Mouse (Mus musculus) spleen, adult 2 months (tissue): ENCODE data around the gene Pced1b.

Experiments
- CTCF ChIP-seq: fragments of 200-500 bp; IDR thresholded peaks from 2 replicates; pipeline ENCODE4 v1.5.1; 2011; ENCODE audit warnings: mild to moderate bottlenecking, inconsistent platforms; ENCODE audit not compliant: insufficient read depth, insufficient read length, insufficient replicate concordance; ENCODE audit errors: extremely low read depth
- POLR2A ChIP-seq: fragments of 200-500 bp; IDR thresholded peaks from 2 replicates; pipeline ENCODE4 v1.6.1; 2011; ENCODE audit warnings: low read depth, low read length, inconsistent platforms

DNA sequence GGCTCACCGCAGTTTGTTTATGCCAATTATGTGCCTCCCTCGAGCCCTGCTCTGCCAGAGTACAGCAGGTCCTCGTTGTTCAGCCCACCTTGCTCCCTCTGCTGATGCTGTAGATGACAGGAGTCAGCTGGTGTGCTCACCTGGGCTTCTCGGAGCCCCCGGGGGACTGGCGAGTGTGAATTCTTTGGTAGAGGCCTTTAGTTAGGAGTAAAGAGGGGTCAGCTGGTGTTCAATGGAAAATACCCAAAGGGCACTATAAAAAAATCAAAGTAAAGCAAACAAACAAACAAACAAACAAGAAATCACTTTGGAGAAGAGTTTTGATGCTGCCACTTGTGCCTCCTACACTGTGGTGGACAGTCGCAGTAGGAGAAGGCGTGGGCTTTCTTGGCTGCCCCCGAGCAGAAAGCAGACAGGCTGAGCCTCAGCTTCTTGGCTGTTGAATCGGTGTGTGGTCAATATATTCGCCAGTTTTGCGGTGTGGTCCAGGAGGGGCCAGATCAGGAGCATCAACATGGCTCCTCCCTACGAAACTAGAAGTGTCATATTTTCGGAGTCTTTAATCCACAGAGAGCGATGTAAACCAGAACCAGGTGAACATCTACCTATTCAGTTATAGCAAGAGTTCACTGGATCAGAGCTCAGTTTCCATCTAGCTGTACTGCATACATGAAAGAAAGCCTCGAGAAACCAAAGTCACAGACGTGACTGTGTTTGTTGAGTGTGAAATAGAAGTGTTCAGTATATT is 11.8 kb downstream of the Pced1b start:
- TF ChIP-seq CTCF, result no peak
- TF ChIP-seq POLR2A, result no peak
